Mouse (Mus musculus) olfactory bulb, adult 2 months (tissue): ENCODE measurements at regions not wholly inside any gene's neighbourhood (a gene's known extent, or its start where the extent isn't known, plus 50 kb on each side); places are given as distances from the start of the nearest gene placed in this dataset.
A peak's percentile ranks its signal among the peaks of the same experiment; 100 is the strongest.

Experiments used
- H3K27ac ChIP-seq: fragments of 200-500 bp; 2 replicates; pipeline ENCODE4 v1.5.1; 2012; ENCODE audit warnings: low read depth, low read length; ENCODE audit not compliant: insufficient read depth
- H3K4me1 ChIP-seq: fragments of 200-500 bp; 2 replicates; pipeline ENCODE4 v1.6.1; 2012; ENCODE audit warnings: low read length; ENCODE audit not compliant: control insufficient read depth, insufficient read depth
- H3K4me3 ChIP-seq: fragments of 200-500 bp; 2 replicates; pipeline ENCODE4 v1.5.1; 2012; ENCODE audit warnings: mild to moderate bottlenecking, low read depth, low read length, moderate library complexity; ENCODE audit not compliant: insufficient read depth
- CTCF ChIP-seq: fragments of 200-500 bp; IDR thresholded peaks from 2 replicates; pipeline ENCODE4 v1.5.1; 2012; ENCODE audit warnings: low read depth, mild to moderate bottlenecking, low read length, moderate library complexity; ENCODE audit not compliant: insufficient read depth
- POLR2A ChIP-seq: fragments of 200-500 bp; IDR thresholded peaks from 2 replicates; pipeline ENCODE4 v1.6.1; 2012; ENCODE audit warnings: mild to moderate bottlenecking, low read depth, low read length, moderate library complexity; ENCODE audit not compliant: insufficient read depth
- WGBS: fragments of 180-500 bp; shearing (Covaris S2); methylation state at CpG from one replicate; pipeline ENCODE4 v1.1.7; 2018; 5-methylcytosine and 5-hydroxymethylcytosine counted together

DNA sequence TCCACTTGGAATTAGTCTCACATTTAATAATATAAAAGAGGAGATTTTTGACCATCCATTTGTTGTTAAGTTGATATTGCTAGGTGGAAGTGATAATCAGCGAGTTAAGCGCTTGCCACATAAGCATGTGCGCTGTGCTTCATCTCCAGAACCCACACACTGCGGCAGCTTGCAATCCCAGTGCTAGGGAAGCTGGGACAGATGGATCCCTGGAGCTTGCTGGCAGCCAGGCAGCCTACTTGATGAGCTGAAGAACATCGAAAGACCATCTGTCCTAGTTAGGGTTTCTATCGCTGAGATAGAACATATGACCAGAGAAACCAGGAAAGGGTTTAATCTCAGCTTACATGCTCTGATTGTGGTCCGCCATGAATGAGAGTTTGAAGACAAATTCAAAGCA lies 266.1 kb upstream of the Pfn2 start:
- Histone ChIP-seq H3K4me3 (no peak overlapping the region), H3K27ac (no peak overlapping the region), H3K4me1 (peaks cover 4% of the 10 kb centered on the region)
- TF ChIP-seq POLR2A (no peak), CTCF (no peak)
- 97% methylated on average over 7 of the region's 7 CpGs for WGBS

DNA sequence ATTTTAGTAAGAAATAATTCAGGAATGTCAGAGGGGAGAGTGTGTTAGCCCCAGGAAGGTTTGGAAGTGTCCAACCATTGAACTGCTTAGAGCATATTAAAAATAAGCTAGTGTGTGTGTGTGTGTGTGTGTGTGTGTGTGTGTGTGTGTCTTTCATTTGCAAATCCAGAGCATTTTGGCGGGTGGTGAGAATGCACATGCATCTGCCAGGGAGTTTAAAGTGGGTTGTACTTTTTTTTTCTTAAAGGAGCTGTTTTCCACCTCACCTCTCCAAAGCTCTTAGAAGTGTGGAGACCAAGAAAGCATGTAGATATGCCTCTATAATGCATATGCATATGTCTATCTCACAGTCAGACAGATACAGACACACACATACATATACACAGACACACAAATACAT lies 267.6 kb upstream of the Pfn2 start:
- no peak for TF ChIP-seq POLR2A
- no peak for TF ChIP-seq CTCF
- Histone ChIP-seq H3K4me3 (no peak overlapping the region), H3K4me1 (peaks cover 4% of the 10 kb centered on the region), H3K27ac (no peak overlapping the region)
- 86% methylated on average over 1 of the region's 1 CpGs for WGBS

DNA sequence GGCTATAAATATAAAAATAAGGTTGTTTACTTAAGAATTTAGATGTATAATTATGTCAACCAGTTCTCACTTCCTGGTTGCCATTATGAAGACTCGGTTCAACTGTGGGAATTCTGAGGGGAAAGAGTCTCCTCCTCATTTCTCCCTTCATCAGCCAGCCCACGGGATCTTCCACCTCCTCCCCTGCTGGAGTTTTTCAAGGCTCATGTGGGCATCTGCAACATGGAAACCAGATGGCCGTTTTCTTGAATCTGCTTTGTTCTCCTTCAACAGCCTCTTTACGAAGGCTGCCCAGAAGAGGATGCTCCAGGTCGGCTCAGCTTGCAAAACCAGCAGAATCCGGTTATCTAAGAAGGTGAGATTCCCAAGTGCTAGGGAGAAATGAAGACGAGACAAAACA lies 269.0 kb upstream of the Pfn2 start:
- Histone ChIP-seq H3K27ac (no peak overlapping the region), H3K4me1 (peaks cover 4% of the 10 kb centered on the region), H3K4me3 (no peak overlapping the region)
- WGBS, result 82% methylated on average over 7 of the region's 7 CpGs
- TF ChIP-seq CTCF (no peak), POLR2A (no peak)

DNA sequence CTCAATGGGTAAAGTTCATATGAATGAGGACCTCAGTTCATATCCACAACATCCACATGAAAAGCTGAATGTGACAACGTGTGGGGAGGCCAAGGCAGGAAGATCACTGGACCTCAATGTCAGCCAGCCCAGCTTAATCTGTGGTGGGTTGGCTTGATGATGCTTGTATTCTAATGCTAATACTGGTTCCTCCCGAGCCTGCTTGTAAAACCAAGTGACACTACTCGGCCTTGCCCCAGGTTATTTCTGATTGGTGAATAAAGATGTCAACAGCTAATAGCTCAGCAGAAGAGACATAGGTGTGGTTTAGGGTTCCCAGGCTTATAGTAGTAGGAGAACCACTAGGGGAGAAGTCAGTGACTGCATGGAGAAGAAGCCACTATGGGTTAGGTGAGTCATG lies 272.2 kb upstream of the Pfn2 start:
- H3K27ac ChIP-seq, result no peak overlapping the region
- TF ChIP-seq CTCF (no peak), POLR2A (no peak)
- H3K4me1 ChIP-seq, result peaks cover 4% of the 10 kb centered on the region; the same call in 1 of the 2 replicates
- 83% methylated on average over 3 of the region's 3 CpGs for WGBS
- no peak overlapping the region for H3K4me3 ChIP-seq

DNA sequence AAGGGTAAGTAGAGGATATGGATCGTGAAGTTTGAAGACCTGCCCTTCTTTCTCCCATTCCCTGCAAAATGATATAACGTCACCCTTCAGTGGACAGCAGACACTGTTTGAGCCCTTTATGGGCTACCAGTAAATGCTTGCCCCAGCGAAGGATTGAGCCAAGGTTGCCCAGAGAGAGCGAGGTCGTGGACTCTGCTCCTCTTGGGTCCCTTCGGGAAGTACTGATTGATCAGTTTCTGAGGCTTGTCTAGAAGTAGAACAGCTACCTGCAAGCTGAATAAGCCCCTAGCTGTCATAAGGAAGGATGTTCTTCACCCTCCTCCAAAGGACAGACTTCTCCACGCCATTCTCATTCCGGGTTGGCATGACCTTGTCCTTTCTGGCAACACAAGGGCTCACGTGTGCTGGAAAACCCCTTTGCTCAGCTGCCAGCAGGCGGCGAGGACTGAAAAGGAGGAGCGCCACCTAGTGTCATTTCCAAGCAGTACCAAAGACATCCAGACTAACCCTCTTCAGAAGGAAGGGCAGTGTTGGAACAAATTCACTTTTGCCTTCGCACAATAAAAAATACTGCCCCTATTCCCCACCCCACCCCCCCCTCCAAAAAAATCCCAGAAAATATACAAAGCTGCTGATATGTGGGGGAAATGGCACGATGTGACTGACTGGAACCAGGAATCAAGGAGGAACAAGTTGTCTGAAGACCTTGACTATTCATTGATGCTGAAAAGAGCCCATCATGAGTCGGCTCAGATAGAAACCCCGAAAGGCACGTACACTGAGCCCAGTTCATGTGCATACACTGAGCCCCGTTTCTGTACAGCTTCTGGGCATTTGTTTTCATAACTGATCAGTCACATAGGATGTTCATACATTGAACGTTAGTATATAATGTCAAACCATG lies 274.8 kb upstream of the Pfn2 start:
- WGBS, result 27% methylated on average over 19 of the region's 19 CpGs
- no peak overlapping the region for H3K4me3 ChIP-seq
- no peak overlapping the region for H3K27ac ChIP-seq
- no peak for TF ChIP-seq POLR2A
- peak; percentile 98 for TF ChIP-seq CTCF
- H3K4me1 ChIP-seq, result peaks cover 4% of the 10 kb centered on the region; the same call in 1 of the 2 replicates

DNA sequence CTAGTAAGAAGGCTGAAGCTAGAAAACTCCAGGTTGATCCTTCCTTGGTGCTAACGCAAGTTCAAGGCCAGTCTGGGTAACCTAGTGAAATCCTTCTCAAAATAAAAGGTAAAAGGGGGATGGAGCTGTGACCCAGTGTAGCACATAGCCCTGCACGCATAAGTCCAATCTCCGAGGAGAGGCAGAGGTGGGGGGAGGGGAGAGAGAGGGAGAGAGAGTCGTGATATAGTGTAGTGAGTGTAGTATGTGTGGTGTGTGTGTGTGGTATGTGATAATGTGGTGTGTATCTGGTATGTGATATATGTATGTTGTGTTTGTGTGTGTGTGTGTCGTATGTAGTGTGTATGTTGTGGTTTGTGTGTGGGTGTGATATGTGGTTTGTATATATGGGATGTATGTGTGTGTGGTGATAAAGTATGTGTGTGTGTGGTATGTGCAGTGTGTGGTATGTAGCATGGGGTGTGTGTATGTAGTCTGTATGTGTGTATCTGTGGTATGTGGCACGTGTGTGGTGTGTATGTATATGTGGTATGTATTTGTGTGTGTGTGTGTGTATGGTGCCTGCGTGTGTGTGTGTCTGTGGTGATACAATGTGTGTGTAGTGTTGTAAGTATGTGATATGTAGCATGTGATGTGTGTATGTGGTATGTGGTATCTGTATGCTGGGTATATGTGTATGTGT lies 275.7 kb upstream of the Pfn2 start:
- 76% methylated on average over 7 of the region's 7 CpGs for WGBS
- Histone ChIP-seq H3K4me3 (no peak overlapping the region), H3K4me1 (peaks cover 4% of the 10 kb centered on the region; the same call in 1 of the 2 replicates), H3K27ac (no peak overlapping the region)
- TF ChIP-seq CTCF (no peak), POLR2A (no peak)

DNA sequence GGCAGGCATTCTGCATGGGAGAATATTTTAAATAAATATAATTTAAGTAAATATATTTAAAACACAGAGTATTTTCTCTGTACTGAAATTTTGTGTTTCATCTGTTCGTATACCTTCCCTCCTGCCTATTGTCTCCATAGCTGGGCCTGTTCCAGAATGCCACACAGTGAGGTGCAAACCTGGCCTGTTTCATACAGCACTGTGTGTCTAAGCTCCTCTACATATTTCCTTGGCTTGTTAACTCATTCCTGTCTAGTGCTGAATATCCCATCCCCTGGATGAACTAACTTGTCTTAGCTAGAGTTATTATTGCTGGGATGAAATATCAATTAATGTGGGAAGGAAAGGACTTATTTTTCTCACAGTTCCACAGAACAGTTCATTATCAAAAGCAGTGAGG lies 277.0 kb upstream of the Pfn2 start:
- Histone ChIP-seq H3K27ac (no peak overlapping the region), H3K4me1 (peaks cover 4% of the 10 kb centered on the region; the same call in 1 of the 2 replicates), H3K4me3 (no peak overlapping the region)
- 89% methylated on average over 1 of the region's 1 CpGs for WGBS
- TF ChIP-seq POLR2A (no peak), CTCF (no peak)

DNA sequence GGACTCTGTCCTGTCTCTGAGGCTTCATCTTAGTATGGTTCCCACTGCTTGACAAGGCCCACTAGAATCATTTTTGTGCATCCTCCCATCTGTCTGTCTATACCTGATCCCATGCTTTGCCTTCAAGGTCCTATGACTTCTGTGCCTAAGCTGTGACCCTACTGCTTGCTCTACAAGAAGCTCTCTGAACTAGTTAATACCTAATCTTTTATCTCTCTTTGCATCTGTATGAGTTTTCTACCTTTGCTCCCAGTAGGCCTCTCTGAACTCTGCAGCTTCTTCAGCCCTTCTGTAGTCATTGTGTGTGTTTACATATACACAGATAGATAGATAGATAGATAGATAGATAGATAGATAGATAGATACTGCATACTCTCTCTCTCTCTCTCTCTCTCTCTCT lies 279.1 kb upstream of the Pfn2 start:
- TF ChIP-seq POLR2A (no peak), CTCF (no peak)
- no peak overlapping the region for H3K27ac ChIP-seq

DNA sequence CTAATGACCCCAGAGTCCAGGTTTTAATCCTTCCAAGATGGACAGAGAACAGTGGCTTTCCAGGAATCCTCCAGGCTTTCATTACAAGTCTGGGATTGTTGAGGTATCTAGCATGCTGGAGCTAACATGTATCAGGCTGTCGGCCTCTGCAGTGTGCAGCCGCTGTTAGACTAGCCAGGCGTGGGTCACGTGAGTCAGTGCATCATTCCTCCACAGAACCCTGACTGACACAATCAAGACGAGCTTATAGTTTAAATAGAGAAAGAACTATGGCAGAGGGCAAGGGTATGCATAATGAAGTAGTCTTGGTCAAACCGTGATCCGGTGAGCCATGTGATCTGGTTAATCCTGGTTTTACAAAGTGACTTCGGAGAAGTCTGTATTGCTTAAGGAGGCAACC lies 280.2 kb upstream of the Pfn2 start:
- no peak overlapping the region for H3K4me3 ChIP-seq
- WGBS, result 73% methylated on average over 8 of the region's 8 CpGs
- H3K4me1 ChIP-seq, result no peaks in the 10 kb centered on the region
- TF ChIP-seq CTCF, result no peak
- no peak for TF ChIP-seq POLR2A
- H3K27ac ChIP-seq, result no peak overlapping the region

More for the DNA sequence above, 279.1 kb upstream of the Pfn2 start:
- no peak overlapping the region for H3K4me3 ChIP-seq
- H3K4me1 ChIP-seq, result peaks cover 4% of the 10 kb centered on the region; the same call in 1 of the 2 replicates
